Mouse (Mus musculus): ENCODE measurements around the gene Baz2b.
"Not testable (repeated sequence)": the region's sequence is repeated elsewhere in the genome, so short reads cannot be mapped to it uniquely, and the experiment has no call there.

Baz2b gene

DNA sequence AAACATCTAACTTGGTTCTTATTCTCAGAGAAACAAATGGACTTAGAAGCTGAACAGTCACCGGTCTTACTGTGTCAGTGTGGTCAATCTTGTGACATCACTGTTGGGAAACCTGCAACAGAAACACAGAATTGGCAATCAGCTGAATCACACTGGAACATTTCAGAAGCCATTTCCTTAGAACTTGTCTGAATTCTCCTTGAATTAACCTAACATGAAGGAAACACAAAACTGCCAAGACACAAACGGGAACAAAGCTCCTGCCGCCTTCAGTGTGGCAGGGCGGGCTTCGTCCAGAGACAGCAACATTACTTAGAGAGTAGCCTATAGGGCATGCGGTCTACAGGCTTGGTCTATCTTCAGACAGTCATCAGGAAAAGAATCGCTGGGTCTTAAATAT, 132.8 kb downstream of the Baz2b start:
- Histone ChIP-seq H3K27me3 (ENCODE audit: insufficient read depth, low read length) (no peaks in the 10 kb centered on the region), H3K36me3 (ENCODE audit: insufficient read depth, low read length) (no peaks in the 10 kb centered on the region), H3K4me1 (replicated peaks; ENCODE audit: low read depth, low read length) (peaks cover 64% of the 10 kb centered on the region), H3K4me3 (replicated peaks; ENCODE audit: low read length) (no peak overlapping the region), H3K9me3 (ENCODE audit: low read length) (no peaks in the 10 kb centered on the region)
- TF ChIP-seq POU5F1 (IDR thresholded peaks at IDR 0.05; ENCODE audit: borderline replicate concordance, low read length) (no peak), CTCF (conservative IDR thresholded peaks at IDR 0.05; ENCODE audit: low read length) (no peak), NANOG (IDR thresholded peaks at IDR 0.05; ENCODE audit: borderline replicate concordance, low read length) (no peak)

- Histone ChIP-seq H3K27me3 (ENCODE audit: insufficient read depth, low read length) (no peaks in the 10 kb centered on the region), H3K4me3 (replicated peaks; ENCODE audit: low read length) (no peak overlapping the region), H3K4me1 (replicated peaks; ENCODE audit: low read depth, low read length) (peaks cover 63% of the 10 kb centered on the region), H3K9me3 (ENCODE audit: low read length) (no peaks in the 10 kb centered on the region), H3K36me3 (ENCODE audit: insufficient read depth, low read length) (no peaks in the 10 kb centered on the region)
- TF ChIP-seq POU5F1 (IDR thresholded peaks at IDR 0.05; ENCODE audit: borderline replicate concordance, low read length) (no peak), CTCF (conservative IDR thresholded peaks at IDR 0.05; ENCODE audit: low read length) (no peak), NANOG (IDR thresholded peaks at IDR 0.05; ENCODE audit: borderline replicate concordance, low read length) (no peak; the same call in 1 of the 2 replicates)
These were observed 133.6 kb downstream of the Baz2b start for GRCm38 (mm10) chr2:60076025-60076424.

DNA sequence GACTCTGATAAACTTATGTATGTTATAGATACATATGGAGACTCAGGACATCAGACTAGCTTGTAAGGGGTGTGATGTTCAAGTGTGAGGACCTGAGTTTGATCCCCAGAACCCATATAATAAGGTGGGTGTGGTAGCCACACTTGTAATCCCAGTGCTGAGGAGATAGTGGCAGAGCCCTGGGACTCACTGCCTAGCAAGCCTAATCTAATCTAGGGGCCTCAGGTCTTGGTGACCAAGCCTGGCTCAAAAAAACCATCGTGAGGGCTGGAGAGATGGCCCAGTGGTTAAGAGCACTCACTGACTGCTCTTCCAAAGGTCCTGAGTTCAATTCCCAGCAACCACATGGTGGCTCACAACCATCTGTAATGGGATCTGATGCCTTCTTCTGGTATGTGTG, 135.8 kb downstream of the Baz2b start:
- H3K4me3 ChIP-seq (replicated peaks; ENCODE audit: low read length); H3K36me3 ChIP-seq (ENCODE audit: insufficient read depth, low read length); H3K27me3 ChIP-seq (ENCODE audit: insufficient read depth, low read length); H3K9me3 ChIP-seq (ENCODE audit: low read length): not testable (repeated sequence)
- H3K4me1 ChIP-seq (replicated peaks; ENCODE audit: low read depth, low read length) = peaks cover 48% of the 10 kb centered on the region

DNA sequence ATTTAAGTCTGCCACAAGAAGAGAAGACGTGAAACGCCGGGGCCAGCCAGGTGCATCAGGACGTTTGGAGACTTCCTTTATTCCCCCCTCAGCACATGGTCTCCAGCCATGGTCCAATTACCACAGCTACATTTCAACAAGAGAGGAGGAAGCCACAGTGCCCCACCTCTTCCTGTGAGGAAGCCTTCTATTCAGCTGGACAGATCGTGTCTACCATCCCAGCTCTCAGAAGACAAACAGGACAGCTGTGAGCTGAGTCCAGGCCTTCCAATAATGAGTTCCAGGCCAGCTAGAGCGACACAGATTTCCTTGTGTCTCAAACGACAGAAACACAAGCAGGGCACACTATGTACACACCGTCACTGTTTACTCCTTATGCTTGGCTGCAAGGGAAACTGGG, 137.8 kb downstream of the Baz2b start:
- no peak for TF ChIP-seq CTCF (conservative IDR thresholded peaks at IDR 0.05; ENCODE audit: low read length)
- no peak for TF ChIP-seq NANOG (IDR thresholded peaks at IDR 0.05; ENCODE audit: borderline replicate concordance, low read length)
- no peak for TF ChIP-seq POU5F1 (IDR thresholded peaks at IDR 0.05; ENCODE audit: borderline replicate concordance, low read length)
- no peak overlapping the region for H3K4me3 ChIP-seq (replicated peaks; ENCODE audit: low read length)

GRCm38 (mm10) chr2:60070938-60071337, 138.7 kb downstream of the Baz2b start:
- TF ChIP-seq POU5F1 (IDR thresholded peaks at IDR 0.05; ENCODE audit: borderline replicate concordance, low read length) = no peak
- no peak for TF ChIP-seq NANOG (IDR thresholded peaks at IDR 0.05; ENCODE audit: borderline replicate concordance, low read length)
- TF ChIP-seq CTCF (conservative IDR thresholded peaks at IDR 0.05; ENCODE audit: low read length) = no peak
- Histone ChIP-seq H3K9me3 (ENCODE audit: low read length) (no peaks in the 10 kb centered on the region), H3K4me1 (replicated peaks; ENCODE audit: low read depth, low read length) (peaks cover 21% of the 10 kb centered on the region), H3K27me3 (ENCODE audit: insufficient read depth, low read length) (no peaks in the 10 kb centered on the region), H3K36me3 (ENCODE audit: insufficient read depth, low read length) (no peaks in the 10 kb centered on the region), H3K4me3 (replicated peaks; ENCODE audit: low read length) (no peak overlapping the region)

More for the DNA sequence above, 137.8 kb downstream of the Baz2b start:
- Histone ChIP-seq H3K9me3 (ENCODE audit: low read length) (no peaks in the 10 kb centered on the region), H3K27me3 (ENCODE audit: insufficient read depth, low read length) (no peaks in the 10 kb centered on the region), H3K36me3 (ENCODE audit: insufficient read depth, low read length) (no peaks in the 10 kb centered on the region), H3K4me1 (replicated peaks; ENCODE audit: low read depth, low read length) (peaks cover 30% of the 10 kb centered on the region)

- H3K4me1 ChIP-seq (replicated peaks; ENCODE audit: low read depth, low read length) = peaks cover 13% of the 10 kb centered on the region
- no peaks in the 10 kb centered on the region for H3K27me3 ChIP-seq (ENCODE audit: insufficient read depth, low read length)
- no peaks in the 10 kb centered on the region for H3K36me3 ChIP-seq (ENCODE audit: insufficient read depth, low read length)
- H3K4me3 ChIP-seq (replicated peaks; ENCODE audit: low read length) = no peak overlapping the region
- no peaks in the 10 kb centered on the region for H3K9me3 ChIP-seq (ENCODE audit: low read length)
- TF ChIP-seq POU5F1 (IDR thresholded peaks at IDR 0.05; ENCODE audit: borderline replicate concordance, low read length) = no peak
These were observed 141.2 kb downstream of the Baz2b start for GRCm38 (mm10) chr2:60068468-60068867.

DNA sequence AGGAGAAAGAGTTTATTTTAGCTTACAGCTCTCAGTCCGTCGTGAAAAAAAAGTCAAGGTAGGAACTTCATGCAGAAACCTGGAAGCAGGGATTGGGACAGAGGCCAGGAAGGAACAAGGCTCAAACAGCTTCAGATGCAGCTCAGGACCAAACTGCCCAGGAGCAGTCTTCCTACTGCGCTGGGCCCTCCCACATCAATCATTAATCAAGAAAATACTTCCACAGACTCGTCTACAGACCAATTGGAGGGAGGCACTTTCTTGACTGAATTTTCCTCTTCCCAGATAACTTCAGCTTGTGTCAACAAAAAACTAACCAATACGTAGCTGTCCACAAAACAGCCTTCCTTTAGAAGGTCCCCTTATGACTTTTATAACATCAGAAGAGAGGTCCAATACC, 144.2 kb downstream of the Baz2b start:
- H3K4me3 ChIP-seq (replicated peaks; ENCODE audit: low read length) = no peak overlapping the region
- no peak for TF ChIP-seq NANOG (IDR thresholded peaks at IDR 0.05; ENCODE audit: borderline replicate concordance, low read length)
- no peak for TF ChIP-seq CTCF (conservative IDR thresholded peaks at IDR 0.05; ENCODE audit: low read length)
- TF ChIP-seq POU5F1 (IDR thresholded peaks at IDR 0.05; ENCODE audit: borderline replicate concordance, low read length) = no peak
- no peaks in the 10 kb centered on the region for H3K9me3 ChIP-seq (ENCODE audit: low read length)
- no peaks in the 10 kb centered on the region for H3K27me3 ChIP-seq (ENCODE audit: insufficient read depth, low read length)
- no peaks in the 10 kb centered on the region for H3K36me3 ChIP-seq (ENCODE audit: insufficient read depth, low read length)
- no peaks in the 10 kb centered on the region for H3K4me1 ChIP-seq (replicated peaks; ENCODE audit: low read depth, low read length)

DNA sequence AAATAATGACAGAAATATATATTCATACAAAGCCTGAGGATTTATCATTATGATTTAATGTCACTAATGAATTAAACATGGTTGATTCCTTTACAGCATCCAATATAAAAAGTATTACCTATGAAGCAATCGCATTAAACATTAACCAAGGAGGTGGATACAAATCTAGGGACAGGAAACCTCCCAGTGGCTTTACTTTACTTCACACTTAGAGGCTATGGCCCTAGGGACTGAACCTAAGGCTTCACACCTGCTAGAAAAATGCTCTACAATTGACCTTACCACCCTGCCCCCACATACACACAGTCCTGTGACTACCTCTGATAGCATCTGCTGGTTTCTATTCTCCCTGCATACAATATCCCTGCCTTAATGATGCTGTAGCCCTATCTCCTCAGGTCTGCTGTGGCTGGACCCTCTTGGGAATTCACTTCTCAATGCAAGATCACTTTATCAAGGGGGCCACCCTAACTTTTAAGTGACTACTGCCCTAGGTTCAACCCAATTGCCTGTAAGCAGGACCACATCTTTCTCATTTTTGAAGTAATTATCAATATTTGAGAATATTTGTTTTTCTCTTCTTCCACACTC, 149.4 kb downstream of the Baz2b start:
- H3K4me1 ChIP-seq (replicated peaks; ENCODE audit: low read depth, low read length) = peaks cover 5% of the 10 kb centered on the region
- no peaks in the 10 kb centered on the region for H3K27me3 ChIP-seq (ENCODE audit: insufficient read depth, low read length)
- TF ChIP-seq CTCF (conservative IDR thresholded peaks at IDR 0.05; ENCODE audit: low read length) = no peak
- no peak for TF ChIP-seq POU5F1 (IDR thresholded peaks at IDR 0.05; ENCODE audit: borderline replicate concordance, low read length)
- TF ChIP-seq NANOG (IDR thresholded peaks at IDR 0.05; ENCODE audit: borderline replicate concordance, low read length) = no peak
- no peaks in the 10 kb centered on the region for H3K9me3 ChIP-seq (ENCODE audit: low read length)
- no peak overlapping the region for H3K4me3 ChIP-seq (replicated peaks; ENCODE audit: low read length)
- no peaks in the 10 kb centered on the region for H3K36me3 ChIP-seq (ENCODE audit: insufficient read depth, low read length)

DNA sequence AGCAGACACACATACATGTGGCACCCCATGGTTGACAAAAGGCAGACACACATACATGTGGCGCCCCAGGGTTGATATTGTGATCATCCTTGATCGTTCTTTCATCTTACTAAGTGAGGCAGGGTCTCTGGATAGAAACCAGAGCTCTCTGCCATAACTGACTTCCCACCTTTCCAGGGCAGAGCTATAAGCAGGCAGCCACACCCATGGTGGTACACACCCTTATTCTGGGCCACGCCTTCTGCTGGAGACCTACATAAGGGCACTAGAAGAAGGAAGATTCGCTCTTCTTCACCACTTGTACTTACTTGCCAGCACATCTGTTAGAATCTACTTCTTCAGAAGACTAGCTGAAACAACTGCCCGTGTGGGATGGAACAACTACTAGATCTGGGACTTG, 150.3 kb downstream of the Baz2b start:
- Histone ChIP-seq H3K4me3 (replicated peaks; ENCODE audit: low read length) (no peak overlapping the region), H3K9me3 (ENCODE audit: low read length) (no peaks in the 10 kb centered on the region), H3K4me1 (replicated peaks; ENCODE audit: low read depth, low read length) (peaks cover 5% of the 10 kb centered on the region), H3K36me3 (ENCODE audit: insufficient read depth, low read length) (no peaks in the 10 kb centered on the region), H3K27me3 (ENCODE audit: insufficient read depth, low read length) (no peaks in the 10 kb centered on the region)
- TF ChIP-seq NANOG (IDR thresholded peaks at IDR 0.05; ENCODE audit: borderline replicate concordance, low read length) = no peak
- no peak for TF ChIP-seq CTCF (conservative IDR thresholded peaks at IDR 0.05; ENCODE audit: low read length)
- no peak for TF ChIP-seq POU5F1 (IDR thresholded peaks at IDR 0.05; ENCODE audit: borderline replicate concordance, low read length)
